Mouse (Mus musculus) forebrain, embryonic 11.5 days (tissue): ENCODE measurements at regions not wholly inside any gene's neighbourhood (a gene's known extent, or its start where the extent isn't known, plus 50 kb on each side); places are given as distances from the start of the nearest gene placed in this dataset.

Experiments used
- ATAC-seq: fragments of 200-750 bp; cut with Nextera tagmentation; replicated peaks from 2 replicates; pipeline ENCODE4 v1.8.0; 2017; ENCODE audit warnings: moderate TSS enrichment; ENCODE audit not compliant: low FRiP score
- DNase-seq: peaks from one replicate; pipeline ENCODE4 v3.0.0-alpha.2; 2017; ENCODE audit warnings: low spot score
- H3K27ac ChIP-seq: fragments of 300-500 bp; sonication (generic); 2 replicates; pipeline ENCODE4 v1.5.1; 2014; ENCODE audit warnings: low read depth, low read length
- H3K27me3 ChIP-seq: fragments of 300-500 bp; sonication (generic); 2 replicates; pipeline ENCODE4 v1.6.1; 2014; ENCODE audit warnings: mild to moderate bottlenecking, low read length, mixed read lengths; ENCODE audit not compliant: control insufficient read depth, insufficient read depth
- H3K36me3 ChIP-seq: fragments of 300-500 bp; sonication (generic); 2 replicates; pipeline ENCODE4 v1.6.1; 2014; ENCODE audit warnings: mild to moderate bottlenecking, low read length, moderate library complexity, mixed read lengths; ENCODE audit not compliant: control insufficient read depth, insufficient read depth
- H3K4me1 ChIP-seq: fragments of 300-500 bp; sonication (generic); replicated peaks from 2 replicates; pipeline ENCODE4 v1.6.1; 2014; ENCODE audit warnings: low read length, mixed read lengths; ENCODE audit not compliant: control insufficient read depth, insufficient read depth
- H3K4me2 ChIP-seq: fragments of 300-500 bp; sonication (generic); 2 replicates; pipeline ENCODE4 v1.6.1; 2014; ENCODE audit warnings: low read depth, mild to moderate bottlenecking, low read length, moderate library complexity, mixed read lengths; ENCODE audit not compliant: severe bottlenecking
- H3K4me3 ChIP-seq: fragments of 300-500 bp; sonication (generic); 2 replicates; pipeline ENCODE4 v1.5.1; 2014; ENCODE audit warnings: low read depth, low read length
- H3K9ac ChIP-seq: fragments of 300-500 bp; sonication (generic); 2 replicates; pipeline ENCODE4 v1.6.1; 2014; ENCODE audit warnings: low read length
- H3K9me3 ChIP-seq: fragments of 300-500 bp; sonication (generic); 2 replicates; pipeline ENCODE4 v1.6.1; 2016; ENCODE audit warnings: low read length, mixed read lengths; ENCODE audit not compliant: control insufficient read depth
- WGBS: fragments of 180-500 bp; shearing (Covaris S2); extraction: QIAGEN DNeasy Blood & Tissue Kit; methylation state at CpG from one replicate; pipeline ENCODE4 v1.1.7; 2014; 5-methylcytosine and 5-hydroxymethylcytosine counted together

- DNase-seq, result no peak
- Histone ChIP-seq H3K27ac (no peak overlapping the region), H3K4me2 (no peak overlapping the region), H3K4me3 (no peak overlapping the region), H3K27me3 (no peaks in the 10 kb centered on the region), H3K9me3 (no peaks in the 10 kb centered on the region), H3K9ac (no peak overlapping the region), H3K36me3 (no peaks in the 10 kb centered on the region), H3K4me1 (no peaks in the 10 kb centered on the region)
- WGBS, result 86% methylated on average over 2 of the region's 2 CpGs
- no peak for ATAC-seq
Measured at GRCm38 (mm10) chr3:147169215-147169614, 317.0 kb downstream of the Ttll7 start.

- Histone ChIP-seq H3K9me3 (no peaks in the 10 kb centered on the region), H3K27ac (no peak overlapping the region), H3K9ac (no peak overlapping the region), H3K4me3 (no peak overlapping the region), H3K4me2 (no peak overlapping the region), H3K36me3 (no peaks in the 10 kb centered on the region), H3K27me3 (no peaks in the 10 kb centered on the region), H3K4me1 (no peaks in the 10 kb centered on the region)
- ATAC-seq (no peak), DNase-seq (no peak)
- WGBS, result 70% methylated on average over 2 of the region's 2 CpGs
Measured at GRCm38 (mm10) chr3:147170106-147170505, 317.9 kb downstream of the Ttll7 start.

- H3K4me1 ChIP-seq, result peaks cover 14% of the 10 kb centered on the region; the same call in 1 of the 2 replicates
- H3K36me3 ChIP-seq, result no peaks in the 10 kb centered on the region
- no peak overlapping the region for H3K4me2 ChIP-seq
- 86% methylated on average over 6 of the region's 6 CpGs for WGBS
- ATAC-seq, result no peak
- H3K9ac ChIP-seq, result no peak overlapping the region
- no peaks in the 10 kb centered on the region for H3K9me3 ChIP-seq
- no peak for DNase-seq
- H3K27ac ChIP-seq, result no peak overlapping the region
- H3K27me3 ChIP-seq, result no peaks in the 10 kb centered on the region
- H3K4me3 ChIP-seq, result no peak overlapping the region
Measured at GRCm38 (mm10) chr3:147178746-147179145, 326.6 kb downstream of the Ttll7 start.

- Histone ChIP-seq H3K27ac (peak overlapping the region; percentile 55; the same call in 1 of the 2 replicates), H3K36me3 (no peaks in the 10 kb centered on the region), H3K4me3 (no peak overlapping the region), H3K9ac (no peak overlapping the region), H3K4me2 (no peak overlapping the region), H3K4me1 (peaks cover 15% of the 10 kb centered on the region; the same call in 1 of the 2 replicates), H3K9me3 (no peaks in the 10 kb centered on the region), H3K27me3 (no peaks in the 10 kb centered on the region)
- DNase-seq (no peak), ATAC-seq (no peak)
- WGBS, result 54% methylated on average over 4 of the region's 4 CpGs
Measured at GRCm38 (mm10) chr3:147180711-147181110, 328.5 kb downstream of the Ttll7 start.

- Histone ChIP-seq H3K27me3 (no peaks in the 10 kb centered on the region), H3K4me1 (peaks cover 15% of the 10 kb centered on the region; the same call in 1 of the 2 replicates), H3K36me3 (no peaks in the 10 kb centered on the region), H3K4me3 (no peak overlapping the region), H3K9ac (peak overlapping the region; percentile 8; the same call in 1 of the 2 replicates), H3K4me2 (peak overlapping the region; percentile 43), H3K27ac (peak overlapping the region; percentile 55), H3K9me3 (no peaks in the 10 kb centered on the region)
- DNase-seq (peak; percentile 73), ATAC-seq (peak; percentile 78)
- under 1% methylated on average over 20 of the region's 20 CpGs for WGBS
Measured at GRCm38 (mm10) chr3:147181501-147182365, 329.6 kb downstream of the Ttll7 start.

- DNase-seq, result peak; percentile 66
- WGBS, result 26% methylated on average over 15 of the region's 15 CpGs
- H3K9me3 ChIP-seq, result no peaks in the 10 kb centered on the region
- peak overlapping the region; percentile 8; the same call in 1 of the 2 replicates for H3K9ac ChIP-seq
- no peaks in the 10 kb centered on the region for H3K36me3 ChIP-seq
- peak overlapping the region; percentile 55 for H3K27ac ChIP-seq
- peak overlapping the region; percentile 43; the same call in 1 of the 2 replicates for H3K4me2 ChIP-seq
- H3K4me1 ChIP-seq, result peaks cover 15% of the 10 kb centered on the region; the same call in 1 of the 2 replicates
- ATAC-seq, result peak; percentile 69
- no peaks in the 10 kb centered on the region for H3K27me3 ChIP-seq
- no peak overlapping the region for H3K4me3 ChIP-seq
Measured at GRCm38 (mm10) chr3:147182366-147182875, 330.3 kb downstream of the Ttll7 start.

- Histone ChIP-seq H3K4me3 (no peak overlapping the region), H3K4me2 (no peak overlapping the region), H3K27ac (no peak overlapping the region), H3K27me3 (no peaks in the 10 kb centered on the region), H3K4me1 (peaks cover 15% of the 10 kb centered on the region; the same call in 1 of the 2 replicates), H3K36me3 (no peaks in the 10 kb centered on the region), H3K9ac (no peak overlapping the region), H3K9me3 (no peaks in the 10 kb centered on the region)
- ATAC-seq (no peak), DNase-seq (no peak)
- 73% methylated on average over 11 of the region's 11 CpGs for WGBS
Measured at GRCm38 (mm10) chr3:147183656-147184290, 331.6 kb downstream of the Ttll7 start.

GRCm38 (mm10) chr3:147189737-147190136, 337.6 kb downstream of the Ttll7 start:
- Histone ChIP-seq H3K36me3 (no peaks in the 10 kb centered on the region), H3K4me1 (no peaks in the 10 kb centered on the region), H3K4me3 (no peak overlapping the region), H3K9me3 (no peaks in the 10 kb centered on the region), H3K27ac (no peak overlapping the region), H3K4me2 (no peak overlapping the region), H3K9ac (no peak overlapping the region), H3K27me3 (no peaks in the 10 kb centered on the region)
- ATAC-seq, result no peak
- DNase-seq, result no peak
- 87% methylated on average over 2 of the region's 2 CpGs for WGBS
